Mouse (Mus musculus): Measurements from ENCODE around the gene Ccdc181. TPM values are rescaled to one million over a fixed set of nuclear protein-coding genes. Genes with fewer than 3 reads are reported as not detected.

The Ccdc181 gene
- polyA plus RNA-seq, 1 experiment = 1.4 TPM

GRCm38 (mm10) chr1:164319542-164320140 lies 44.3 kb downstream of the Ccdc181 start:
- Histone ChIP-seq H3K27ac (ENCODE audit: insufficient read depth, low read depth, low read length) (0 out of 2 replicates have a peak overlapping the region, but pooled peaks have one; percentile 9), H3K4me3 (ENCODE audit: low read depth, low read length) (no peak overlapping the region), H3K4me1 (ENCODE audit: control insufficient read depth, insufficient read depth, insufficient read length, low read length) (peaks cover 29% of the 10 kb centered on the region; the same call in 1 of the 2 replicates), H3K27me3 (ENCODE audit: control insufficient read depth, insufficient read depth, low read length) (no peaks in the 10 kb centered on the region), H3K36me3 (ENCODE audit: control insufficient read depth, insufficient read depth, low read length) (no peaks in the 10 kb centered on the region)
- TF ChIP-seq CTCF (IDR thresholded peaks at IDR 0.05; ENCODE audit: extremely low read depth, insufficient read length, insufficient replicate concordance, low read depth, low read length) (no peak), POLR2A (IDR thresholded peaks at IDR 0.05; ENCODE audit: low read depth, low read length) (no peak)
- 64% methylated on average over 14 of the region's 14 CpGs for WGBS

- peak overlapping the region; percentile 86; the same call in 1 of the 2 replicates for H3K27ac ChIP-seq (ENCODE audit: insufficient read depth, low read depth, low read length)
- WGBS = 23% methylated on average over 5 of the region's 5 CpGs
Measured at GRCm38 (mm10) chr1:164320731-164321130, 45.3 kb downstream of the Ccdc181 start.

GRCm38 (mm10) chr1:164321408-164321807 lies 46.0 kb downstream of the Ccdc181 start:
- Histone ChIP-seq H3K27ac (ENCODE audit: insufficient read depth, low read depth, low read length) (peak overlapping the region; percentile 86), H3K4me1 (ENCODE audit: control insufficient read depth, insufficient read depth, insufficient read length, low read length) (peaks cover 29% of the 10 kb centered on the region; the same call in 1 of the 2 replicates), H3K27me3 (ENCODE audit: control insufficient read depth, insufficient read depth, low read length) (no peaks in the 10 kb centered on the region), H3K36me3 (ENCODE audit: control insufficient read depth, insufficient read depth, low read length) (no peaks in the 10 kb centered on the region), H3K4me3 (ENCODE audit: low read depth, low read length) (peak overlapping the region; percentile 14; the same call in 1 of the 2 replicates)
- 17% methylated on average over 10 of the region's 10 CpGs for WGBS
- TF ChIP-seq CTCF (IDR thresholded peaks at IDR 0.05; ENCODE audit: extremely low read depth, insufficient read length, insufficient replicate concordance, low read depth, low read length) (no peak), POLR2A (IDR thresholded peaks at IDR 0.05; ENCODE audit: low read depth, low read length) (no peak)

More at GRCm38 (mm10) chr1:164320731-164321130, 45.3 kb downstream of the Ccdc181 start:
- H3K4me3 ChIP-seq (ENCODE audit: low read depth, low read length) = no peak overlapping the region
- peaks cover 29% of the 10 kb centered on the region; the same call in 1 of the 2 replicates for H3K4me1 ChIP-seq (ENCODE audit: control insufficient read depth, insufficient read depth, insufficient read length, low read length)
- H3K36me3 ChIP-seq (ENCODE audit: control insufficient read depth, insufficient read depth, low read length) = no peaks in the 10 kb centered on the region
- H3K27me3 ChIP-seq (ENCODE audit: control insufficient read depth, insufficient read depth, low read length) = no peaks in the 10 kb centered on the region
- TF ChIP-seq CTCF (IDR thresholded peaks at IDR 0.05; ENCODE audit: extremely low read depth, insufficient read length, insufficient replicate concordance, low read depth, low read length) = no peak
- no peak for TF ChIP-seq POLR2A (IDR thresholded peaks at IDR 0.05; ENCODE audit: low read depth, low read length)

- Histone ChIP-seq H3K4me1 (ENCODE audit: control insufficient read depth, insufficient read depth, insufficient read length, low read length) (peaks cover 29% of the 10 kb centered on the region; the same call in 1 of the 2 replicates), H3K4me3 (ENCODE audit: low read depth, low read length) (no peak overlapping the region), H3K27me3 (ENCODE audit: control insufficient read depth, insufficient read depth, low read length) (no peaks in the 10 kb centered on the region), H3K36me3 (ENCODE audit: control insufficient read depth, insufficient read depth, low read length) (no peaks in the 10 kb centered on the region), H3K27ac (ENCODE audit: insufficient read depth, low read depth, low read length) (no peak overlapping the region)
- 65% methylated on average over 8 of the region's 8 CpGs for WGBS
- TF ChIP-seq CTCF (IDR thresholded peaks at IDR 0.05; ENCODE audit: extremely low read depth, insufficient read length, insufficient replicate concordance, low read depth, low read length) (no peak), POLR2A (IDR thresholded peaks at IDR 0.05; ENCODE audit: low read depth, low read length) (no peak)
Measured at GRCm38 (mm10) chr1:164322987-164323650, 47.7 kb downstream of the Ccdc181 start.

- H3K27me3 ChIP-seq (ENCODE audit: control insufficient read depth, insufficient read depth, low read length) = no peaks in the 10 kb centered on the region
- no peak overlapping the region for H3K4me3 ChIP-seq (ENCODE audit: low read depth, low read length)
- no peaks in the 10 kb centered on the region for H3K36me3 ChIP-seq (ENCODE audit: control insufficient read depth, insufficient read depth, low read length)
- H3K4me1 ChIP-seq (ENCODE audit: control insufficient read depth, insufficient read depth, insufficient read length, low read length) = peaks cover 21% of the 10 kb centered on the region; the same call in 1 of the 2 replicates
- 77% methylated on average over 4 of the region's 4 CpGs for WGBS
- H3K27ac ChIP-seq (ENCODE audit: insufficient read depth, low read depth, low read length) = no peak overlapping the region
- TF ChIP-seq POLR2A (IDR thresholded peaks at IDR 0.05; ENCODE audit: low read depth, low read length) = no peak
- TF ChIP-seq CTCF (IDR thresholded peaks at IDR 0.05; ENCODE audit: extremely low read depth, insufficient read length, insufficient replicate concordance, low read depth, low read length) = no peak
Measured at GRCm38 (mm10) chr1:164324221-164324620, 48.8 kb downstream of the Ccdc181 start.

- no peak overlapping the region for H3K27ac ChIP-seq (ENCODE audit: insufficient read depth, low read depth, low read length)
- H3K4me3 ChIP-seq (ENCODE audit: low read depth, low read length) = no peak overlapping the region
- no peaks in the 10 kb centered on the region for H3K36me3 ChIP-seq (ENCODE audit: control insufficient read depth, insufficient read depth, low read length)
- no peak for TF ChIP-seq CTCF (IDR thresholded peaks at IDR 0.05; ENCODE audit: extremely low read depth, insufficient read length, insufficient replicate concordance, low read depth, low read length)
- TF ChIP-seq POLR2A (IDR thresholded peaks at IDR 0.05; ENCODE audit: low read depth, low read length) = no peak
- H3K4me1 ChIP-seq (ENCODE audit: control insufficient read depth, insufficient read depth, insufficient read length, low read length) = peaks cover 15% of the 10 kb centered on the region; the same call in 1 of the 2 replicates
- 88% methylated on average over 2 of the region's 2 CpGs for WGBS
- no peaks in the 10 kb centered on the region for H3K27me3 ChIP-seq (ENCODE audit: control insufficient read depth, insufficient read depth, low read length)
Measured at GRCm38 (mm10) chr1:164324878-164325277, 49.5 kb downstream of the Ccdc181 start.

GRCm38 (mm10) chr1:164326600-164327155 lies 51.3 kb downstream of the Ccdc181 start:
- TF ChIP-seq POLR2A (IDR thresholded peaks at IDR 0.05; ENCODE audit: low read depth, low read length) (no peak), CTCF (IDR thresholded peaks at IDR 0.05; ENCODE audit: extremely low read depth, insufficient read length, insufficient replicate concordance, low read depth, low read length) (no peak)
- H3K27ac ChIP-seq (ENCODE audit: insufficient read depth, low read depth, low read length) = no peak overlapping the region
- peaks cover 5% of the 10 kb centered on the region; the same call in 1 of the 2 replicates for H3K4me1 ChIP-seq (ENCODE audit: control insufficient read depth, insufficient read depth, insufficient read length, low read length)
- 82% methylated on average over 6 of the region's 6 CpGs for WGBS
- no peaks in the 10 kb centered on the region for H3K27me3 ChIP-seq (ENCODE audit: control insufficient read depth, insufficient read depth, low read length)
- no peak overlapping the region for H3K4me3 ChIP-seq (ENCODE audit: low read depth, low read length)
- no peaks in the 10 kb centered on the region for H3K36me3 ChIP-seq (ENCODE audit: control insufficient read depth, insufficient read depth, low read length)

Data from small intestine, adult 2 months (tissue).